In the genomic region with DNA sequence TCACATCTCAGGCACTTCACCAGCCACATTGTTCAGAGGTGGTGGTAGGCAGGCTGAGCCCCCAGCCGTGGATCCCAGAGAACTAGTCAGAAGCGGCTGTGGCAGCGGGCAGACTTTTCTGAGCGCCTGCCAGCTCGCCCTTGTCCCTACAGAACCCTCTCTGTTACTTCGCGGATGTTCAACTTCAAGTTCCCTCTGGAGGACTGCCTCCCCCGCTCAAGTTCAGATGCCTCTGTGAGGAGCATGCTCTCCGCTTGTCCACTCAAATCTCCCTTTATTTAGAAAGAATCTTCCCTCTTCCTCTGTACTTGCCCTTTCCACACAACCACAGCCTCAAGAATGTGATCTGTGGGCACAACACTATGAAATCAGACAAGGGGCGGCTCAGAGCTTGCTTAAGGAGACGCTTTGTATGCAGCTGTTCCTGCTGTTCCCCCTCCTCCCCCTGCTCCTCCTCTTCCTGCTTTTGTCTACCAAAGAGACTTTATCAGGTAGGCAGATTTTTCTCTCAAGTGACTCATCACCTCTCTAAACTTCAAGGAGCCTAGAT, we compare ENCODE assay signal across 7 mouse cellular contexts. TPM values are rescaled to one million over a fixed set of nuclear protein-coding genes. Genes with fewer than 3 reads are reported as not detected.
DNase-seq lines count a peak whose midpoint lies in the region; ATAC-seq and TF ChIP-seq lines count a peak whose summit lies in the region.

No protein-coding gene starts in this region.

- no peak for TF ChIP-seq CTCF in E14TG2a.4 (conservative IDR thresholded peaks at IDR 0.05; ENCODE audit: low read length)
- no peak for TF ChIP-seq CTCF in olfactory bulb, adult 2 months (IDR thresholded peaks at IDR 0.05; ENCODE audit: insufficient read depth, low read depth, low read length)

- H3K27me3 ChIP-seq in E14TG2a.4 (ENCODE audit: insufficient read depth, low read length) = no peaks in the 10 kb centered on the region
- H3K27me3 ChIP-seq in hindbrain, embryonic 14.5 days (ENCODE audit: control insufficient read depth, insufficient read depth, low read length) = no peaks in the 10 kb centered on the region
- H3K27me3 ChIP-seq in liver, embryonic 12.5 days (replicated peaks) = no peaks in the 10 kb centered on the region

- peak overlapping the region; percentile 33 for H3K4me3 ChIP-seq in E14TG2a.4 (replicated peaks; ENCODE audit: low read length)
- H3K4me3 ChIP-seq in hindbrain, embryonic 14.5 days (replicated peaks; ENCODE audit: low read length) = no peak overlapping the region
- H3K4me3 ChIP-seq in liver, embryonic 12.5 days = no peak overlapping the region
- peak overlapping the region; percentile 26 for H3K4me3 ChIP-seq in olfactory bulb, adult 2 months (ENCODE audit: insufficient read depth, low read depth, low read length)

- no peaks in the 10 kb centered on the region for H3K36me3 ChIP-seq in E14TG2a.4 (ENCODE audit: insufficient read depth, low read length)
- H3K36me3 ChIP-seq in hindbrain, embryonic 14.5 days (replicated peaks; ENCODE audit: control insufficient read depth, insufficient read depth) = no peaks in the 10 kb centered on the region
- H3K36me3 ChIP-seq in liver, embryonic 12.5 days = no peaks in the 10 kb centered on the region

- H3K9ac ChIP-seq in hindbrain, embryonic 14.5 days = no peak overlapping the region
- H3K9ac ChIP-seq in liver, embryonic 12.5 days = no peak overlapping the region

- DNase-seq in 416B (ENCODE audit: low read depth) = peak; percentile 49
- peak; percentile 31 to 35 for DNase-seq in frontal cortex, postnatal 10 days (ENCODE audit: low spot score in 2 of 2)
- no peak for DNase-seq in hindbrain, embryonic 14.5 days (ENCODE audit: low spot score)

- peaks cover 16% of the 10 kb centered on the region for H3K9me3 ChIP-seq in E14TG2a.4 (ENCODE audit: low read length)
- H3K9me3 ChIP-seq in hindbrain, embryonic 14.5 days (ENCODE audit: control insufficient read depth, low read length) = no peaks in the 10 kb centered on the region
- H3K9me3 ChIP-seq in liver, embryonic 12.5 days (replicated peaks) = no peaks in the 10 kb centered on the region

- no peak overlapping the region; the same call in 1 of the 2 replicates for H3K27ac ChIP-seq in hindbrain, embryonic 14.5 days
- H3K27ac ChIP-seq in liver, embryonic 12.5 days = 0 out of 2 replicates have a peak overlapping the region, but pooled peaks have one; percentile 14
- peak overlapping the region; percentile 34; the same call in 1 of the 2 replicates for H3K27ac ChIP-seq in olfactory bulb, adult 2 months (ENCODE audit: insufficient read depth, low read depth, low read length)

- TF ChIP-seq POLR2A in olfactory bulb, adult 2 months (IDR thresholded peaks at IDR 0.05; ENCODE audit: insufficient read depth, low read depth, low read length) = no peak

- H3K4me1 ChIP-seq in E14TG2a.4 (replicated peaks; ENCODE audit: low read depth, low read length) = peaks cover 70% of the 10 kb centered on the region
- no peaks in the 10 kb centered on the region for H3K4me1 ChIP-seq in hindbrain, embryonic 14.5 days (replicated peaks; ENCODE audit: control insufficient read depth, insufficient read depth, low read length)
- no peaks in the 10 kb centered on the region for H3K4me1 ChIP-seq in liver, embryonic 12.5 days
- H3K4me1 ChIP-seq in olfactory bulb, adult 2 months (ENCODE audit: control insufficient read depth, insufficient read depth, low read length) = peaks cover 7% of the 10 kb centered on the region

- 51% methylated on average over 11 of the region's 11 CpGs for WGBS in hindbrain, embryonic 14.5 days
- 26% methylated on average over 11 of the region's 11 CpGs for WGBS in liver, embryonic 12.5 days (ENCODE audit: insufficient replicate concordance)
- WGBS in olfactory bulb, adult 2 months = 18% methylated on average over 11 of the region's 11 CpGs

- ATAC-seq in hindbrain, embryonic 14.5 days (ENCODE audit: low FRiP score) = peak; percentile 84
- no peak for ATAC-seq in liver, embryonic 12.5 days
- no peak for ATAC-seq in cerebellum, adult (ENCODE audit: insufficient number of reproducible peaks, low FRiP score, low TSS enrichment)

- H3K4me2 ChIP-seq in hindbrain, embryonic 14.5 days (replicated peaks) = peak overlapping the region; percentile 24
- H3K4me2 ChIP-seq in liver, embryonic 12.5 days = peak overlapping the region; percentile 24

RNA-seq across cellular contexts. Expression of a gene that starts 42.9 kb away (rescaled TPM):
- 25.0 and 28.2 TPM in 2 replicates for polyA plus RNA-seq in hindbrain, embryonic 14.5 days (2014; fragmentation: Nextera tagmentation; extraction: Ambion mirVana)
- 14.9 and 15.3 TPM in 2 replicates for polyA plus RNA-seq in liver, embryonic 12.5 days (2016; fragmentation: Nextera tagmentation; extraction: Ambion mirVana)
- polyA plus RNA-seq in olfactory bulb, adult 2 months (2012; ENCODE audit: insufficient read depth, insufficient read length, low replicate concordance, missing spikeins) = 52.2 and 80.1 TPM in 2 replicates

RNA-seq across cellular contexts. Expression of a gene that starts 52.0 kb away (rescaled TPM):
- polyA plus RNA-seq in hindbrain, embryonic 14.5 days (2014; fragmentation: Nextera tagmentation; extraction: Ambion mirVana) = 2.0 and 3.7 TPM in 2 replicates
- polyA plus RNA-seq in liver, embryonic 12.5 days (2016; fragmentation: Nextera tagmentation; extraction: Ambion mirVana) = 15.1 and 16.6 TPM in 2 replicates
- polyA plus RNA-seq in olfactory bulb, adult 2 months (2012; ENCODE audit: insufficient read depth, insufficient read length, low replicate concordance, missing spikeins) = not detected in 2 replicates

Comparison
In these comparisons a context has a peak if more than half of its experiments do, and no peak if none do; other contexts are left out.
1. H3K4me3 ChIP-seq: peak in E14TG2a.4 (single experiment) and olfactory bulb, adult 2 months (single experiment); none in hindbrain, embryonic 14.5 days (single experiment) and liver, embryonic 12.5 days (single experiment).